Mouse (Mus musculus) MEL (cell line): ENCODE results near the gene Prf1.

Experiments
- CTCF ChIP-seq, 3 experiments: IDR thresholded peaks in 2 of 3; conservative IDR thresholded peaks in 1 of 3; 2 replicates each; pipeline ENCODE4 v1.5.1; 2011 to 2012; ENCODE audit warnings: low read length in 3 of 3, low read depth in 2 of 3, mild to moderate bottlenecking in 2 of 3, improper control_type of control experiment in 1 of 3, inconsistent platforms in 1 of 3, mixed read lengths in 1 of 3, moderate library complexity in 1 of 3; ENCODE audit not compliant: control insufficient read depth in 1 of 3, insufficient read depth in 1 of 3, poor library complexity in 1 of 3, severe bottlenecking in 1 of 3
- E2F4 ChIP-seq: IDR thresholded peaks from 2 replicates; pipeline ENCODE4 v1.6.1; 2011; ENCODE audit warnings: low read depth, low read length, improper control_type of control experiment, borderline replicate concordance
- ELF1 ChIP-seq: IDR thresholded peaks from 2 replicates; pipeline ENCODE4 v1.6.1; 2014; ENCODE audit warnings: low read depth, mild to moderate bottlenecking, inconsistent platforms, low read length, improper control_type of control experiment, moderate library complexity
- GATA1 ChIP-seq: IDR thresholded peaks from 2 replicates; pipeline ENCODE4 v1.6.1; 2011; ENCODE audit warnings: low read depth, low read length, improper control_type of control experiment
- HCFC1 ChIP-seq: IDR thresholded peaks from 2 replicates; pipeline ENCODE4 v1.6.1; 2012; ENCODE audit warnings: low read depth, mild to moderate bottlenecking, inconsistent platforms, low read length, improper control_type of control experiment, moderate library complexity
- MAX ChIP-seq: IDR thresholded peaks from 2 replicates; pipeline ENCODE4 v1.6.1; 2011; ENCODE audit warnings: low read length, improper control_type of control experiment
- MEF2A ChIP-seq: IDR thresholded peaks from 2 replicates; pipeline ENCODE4 v1.6.1; 2014; ENCODE audit warnings: low read depth, mild to moderate bottlenecking, inconsistent platforms, low read length, improper control_type of control experiment; ENCODE audit not compliant: poor library complexity, insufficient replicate concordance, severe bottlenecking; ENCODE audit errors: extremely low read depth
- POLR2A ChIP-seq, 2 experiments: IDR thresholded peaks; 2 replicates each; pipeline ENCODE4 v1.6.1; 2011 to 2012; ENCODE audit warnings: low read length in 2 of 2, mild to moderate bottlenecking in 2 of 2, control low read depth in 1 of 2, improper control_type of control experiment in 1 of 2, low read depth in 1 of 2, moderate library complexity in 1 of 2; ENCODE audit not compliant: control insufficient read depth in 1 of 2, insufficient read depth in 1 of 2, poor library complexity in 1 of 2
- POLR2AphosphoS2 ChIP-seq: IDR thresholded peaks from 2 replicates; pipeline ENCODE4 v1.6.1; 2011; ENCODE audit warnings: low read length, improper control_type of control experiment
- SIN3A ChIP-seq: IDR thresholded peaks from 2 replicates; pipeline ENCODE4 v1.6.1; 2012; ENCODE audit warnings: low read length, improper control_type of control experiment, inconsistent platforms
- SMC3 ChIP-seq: IDR thresholded peaks from 2 replicates; pipeline ENCODE4 v1.6.1; 2011; ENCODE audit warnings: low read depth, low read length, improper control_type of control experiment
- TAL1 ChIP-seq: IDR thresholded peaks from 2 replicates; pipeline ENCODE4 v1.6.1; 2012; ENCODE audit warnings: mild to moderate bottlenecking, inconsistent platforms, low read length, moderate library complexity, mixed read lengths
- USF1 ChIP-seq: IDR thresholded peaks from 2 replicates; pipeline ENCODE4 v1.6.1; 2014; ENCODE audit warnings: low read depth, mild to moderate bottlenecking, inconsistent platforms, low read length, improper control_type of control experiment, moderate library complexity
- ZMIZ1 ChIP-seq: IDR thresholded peaks from 2 replicates; pipeline ENCODE4 v1.6.1; 2012; ENCODE audit warnings: low read depth, mild to moderate bottlenecking, inconsistent platforms, low read length, improper control_type of control experiment, moderate library complexity

DNA sequence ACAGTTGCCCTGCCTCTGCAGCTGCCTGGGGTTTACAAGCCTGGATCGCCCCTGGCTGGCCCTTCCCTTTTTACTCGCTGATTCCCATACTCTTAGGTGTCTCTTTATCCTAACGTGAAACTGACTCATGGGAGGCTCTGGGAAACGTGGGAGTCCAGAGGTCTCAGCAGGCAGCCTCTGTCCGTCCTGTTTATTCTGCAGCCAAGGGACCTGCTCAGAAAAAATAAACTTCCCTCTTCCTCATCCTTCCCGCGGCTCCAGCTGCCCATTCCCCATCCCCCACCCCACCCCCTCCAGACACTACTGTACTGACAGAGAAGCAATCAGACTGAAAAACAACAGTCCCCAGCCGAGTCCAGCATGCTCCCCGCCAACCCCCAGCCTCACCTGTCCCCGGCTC lies 48.7 kb downstream of the Prf1 start:
- TF ChIP-seq ZMIZ1 (no peak), POLR2A (IDR thresholded peaks at IDR 0.05; ENCODE audit: control insufficient read depth in 1 of 2, insufficient read depth in 1 of 2, low read depth in 1 of 2, low read length in 2 of 2, poor library complexity in 1 of 2) (no peak), GATA1 (no peak), CTCF (IDR thresholded peaks at IDR 0.05 in 2 of 3, conservative IDR thresholded peaks at IDR 0.05 in 1 of 3; ENCODE audit: control insufficient read depth in 1 of 3, insufficient read depth in 1 of 3, low read depth in 2 of 3, low read length in 3 of 3, poor library complexity in 1 of 3, severe bottlenecking in 1 of 3) (no peak), SMC3 (no peak), USF1 (no peak), E2F4 (no peak), POLR2AphosphoS2 (no peak), SIN3A (no peak), TAL1 (no peak), HCFC1 (no peak), MAX (no peak), MEF2A (no peak), ELF1 (no peak)
